Mouse (Mus musculus) left cerebral cortex, adult 6 months (tissue): ENCODE data around the gene Gypa. TPM values are rescaled to one million over a fixed set of nuclear protein-coding genes. Genes with fewer than 3 reads are reported as not detected.

Experiments
- long read RNA-seq, 2 experiments: library from polyadenylated mRNA; unstranded; transcript quantifications; one replicate each; pipeline ENCODE4 v2.0.0; 2019 to 2020
- polyA plus RNA-seq: library from polyadenylated mRNA; unstranded; fragments of <200 nt; fragmentation: Nextera tagmentation; gene quantifications from 2 replicates; pipeline ENCODE4 v1.2.3, GENCODE M21; 2021

The Gypa gene
- polyA plus RNA-seq: not detected in 2 replicates
- long read RNA-seq, experiment 1: 0 reads
- long read RNA-seq, experiment 2: 0 reads

DNA sequence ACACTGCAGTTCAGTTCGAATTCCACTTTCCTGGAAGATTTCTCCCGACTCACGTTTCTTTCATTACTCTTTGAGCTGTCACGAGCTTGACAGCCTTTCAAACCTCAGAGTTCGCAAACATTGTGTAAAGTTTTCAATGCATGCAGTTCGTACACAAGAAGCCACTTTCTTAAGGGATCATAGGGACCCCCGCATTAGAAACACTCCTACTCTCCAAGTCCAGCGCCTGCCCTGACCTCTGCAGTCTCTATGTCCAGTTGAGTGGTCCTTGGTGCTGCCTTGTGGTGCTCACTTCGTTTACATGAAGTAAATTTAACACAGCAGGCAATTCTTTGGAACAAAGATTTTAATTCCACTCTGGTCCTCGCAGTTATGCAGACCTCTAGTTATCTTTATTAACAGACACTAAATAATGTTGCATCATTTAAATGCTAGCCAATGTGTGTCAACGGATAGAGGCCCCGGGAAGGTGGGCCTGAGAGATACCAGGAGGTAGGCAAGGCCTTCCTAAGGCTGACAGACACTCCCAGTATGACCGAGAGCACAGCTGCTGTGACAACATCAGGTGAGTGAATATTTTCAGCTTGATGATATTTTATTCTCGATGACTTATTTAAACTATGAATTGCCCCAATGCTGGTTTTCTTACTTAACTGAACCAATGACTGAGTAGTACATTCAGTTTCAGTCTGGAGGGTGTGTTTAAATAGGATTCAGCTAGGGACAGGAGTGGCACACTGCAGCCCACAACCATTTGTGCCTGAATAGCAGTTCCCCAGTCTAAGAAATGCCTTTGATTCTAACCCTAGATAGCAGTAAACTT is at the start of gene Gypa:
Gene Gypa, plus strand, starts transcription at position 259 of the 823 bp plus-strand sequence.

Other genes starting within 250 kb of the Gypa start
- 0.04 and 0.07 TPM in 2 replicates for gene Frem3, start 117.3 kb downstream of the Gypa start, polyA plus RNA-seq
- 8.7 and 24.4 TPM in 2 replicates for gene Smarca5, start 245.7 kb downstream of the Gypa start, polyA plus RNA-seq